Mouse (Mus musculus): Measurements from ENCODE around the gene Ppm1m.

DNA sequence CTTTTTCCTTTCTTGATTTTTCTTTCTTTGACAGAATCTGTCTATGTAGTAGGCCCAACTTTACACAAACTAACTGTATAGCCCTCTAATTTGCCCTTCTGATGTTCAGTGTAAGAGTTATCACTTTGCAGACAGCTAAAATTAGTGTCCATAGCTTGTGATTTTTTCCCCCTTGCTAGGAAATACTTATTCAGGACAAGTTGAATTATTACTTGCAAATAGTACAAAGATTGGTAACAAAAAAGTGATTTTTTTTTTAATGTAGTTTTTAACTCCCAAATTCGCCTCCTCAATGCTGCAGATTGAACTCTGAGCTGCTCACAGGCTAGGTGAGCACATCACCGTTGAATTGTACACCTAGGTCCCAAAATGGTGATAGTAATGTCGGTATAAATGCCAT is 19.6 kb downstream of the Ppm1m start:
- TF ChIP-seq CTCF (IDR thresholded peaks at IDR 0.05; ENCODE audit: borderline replicate concordance, extremely low read depth, insufficient read depth, insufficient read length) (no peak), POLR2A (IDR thresholded peaks at IDR 0.05; ENCODE audit: borderline replicate concordance, extremely low read depth, insufficient read depth, insufficient read length, poor library complexity, severe bottlenecking) (no peak)
